Comparison of ENCODE assay signal across 1 mouse cellular context in the genomic region with DNA sequence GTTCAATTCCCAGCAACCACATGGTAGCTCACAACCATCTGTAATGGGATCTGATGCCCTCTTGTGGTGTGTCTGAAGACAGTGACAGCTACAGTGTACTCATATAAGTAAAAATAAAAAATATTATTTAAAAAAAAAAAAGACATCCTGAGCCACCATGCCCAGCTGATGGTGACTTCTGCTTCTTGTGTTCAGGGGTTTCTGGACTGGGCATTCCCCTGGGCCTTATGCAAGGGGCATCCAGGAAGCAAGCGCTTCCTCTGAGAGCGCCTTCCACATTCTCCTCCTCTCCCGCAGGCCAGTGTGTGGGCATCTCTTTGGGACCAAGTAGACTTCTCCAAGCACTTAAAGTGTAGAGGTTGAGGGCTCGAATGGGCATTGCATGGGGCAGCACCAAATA.
TF ChIP-seq lines count a peak whose summit lies in the region.

No protein-coding gene starts in this region.

TF ChIP-seq in MEL, 35 proteins besides CTCF, POLR2A, EP300 and RAD21:
- no peak for TF ChIP-seq TCF12 (IDR thresholded peaks at IDR 0.05; ENCODE audit: low read depth, low read length)
- 0 out of 2 replicates have a peak, but pooled peaks have one; percentile 17 for TF ChIP-seq ZNF384 (IDR thresholded peaks at IDR 0.05; ENCODE audit: low read depth, low read length)
TF ChIP-seq in MEL: peak in this region for 1.
